Mouse (Mus musculus) midbrain, embryonic 16.5 days (tissue): Measurements from ENCODE around the gene Stau1. TPM values are rescaled to one million over a fixed set of nuclear protein-coding genes. Genes with fewer than 3 reads are reported as not detected.

Experiments used
- ATAC-seq: fragments of 200-750 bp; cut with Nextera tagmentation; 2 replicates; pipeline ENCODE4 v1.8.0; 2017; ENCODE audit warnings: moderate TSS enrichment
- H3K27ac ChIP-seq: fragments of 300-500 bp; sonication (generic); 2 replicates; pipeline ENCODE4 v1.5.1; 2014; ENCODE audit warnings: mild to moderate bottlenecking, low read length, mixed read lengths
- H3K27me3 ChIP-seq: fragments of 300-500 bp; sonication (generic); 2 replicates; pipeline ENCODE4 v1.6.1; 2014; ENCODE audit warnings: low read depth, low read length, mixed read lengths; ENCODE audit not compliant: control insufficient read depth, insufficient read depth
- H3K36me3 ChIP-seq: fragments of 300-500 bp; sonication (generic); 2 replicates; pipeline ENCODE4 v1.6.1; 2014; ENCODE audit warnings: mild to moderate bottlenecking, low read length, moderate library complexity, mixed read lengths; ENCODE audit not compliant: control insufficient read depth, insufficient read depth
- H3K4me1 ChIP-seq: fragments of 300-500 bp; sonication (generic); 2 replicates; pipeline ENCODE4 v1.6.1; 2014; ENCODE audit warnings: mild to moderate bottlenecking, low read length, mixed read lengths; ENCODE audit not compliant: control insufficient read depth, insufficient read depth
- H3K4me2 ChIP-seq: fragments of 300-500 bp; sonication (generic); 2 replicates; pipeline ENCODE4 v1.6.1; 2014; ENCODE audit warnings: mild to moderate bottlenecking, low read length, mixed read lengths
- H3K4me3 ChIP-seq: fragments of 300-500 bp; sonication (generic); 2 replicates; pipeline ENCODE4 v1.5.1; 2014; ENCODE audit warnings: low read depth, mild to moderate bottlenecking, low read length, moderate library complexity, mixed read lengths
- H3K9ac ChIP-seq: fragments of 300-500 bp; sonication (generic); 2 replicates; pipeline ENCODE4 v1.6.1; 2014; ENCODE audit warnings: low read depth, low read length, mixed read lengths
- H3K9me3 ChIP-seq: fragments of 300-500 bp; sonication (generic); replicated peaks from 2 replicates; pipeline ENCODE4 v1.6.1; 2014; ENCODE audit warnings: mild to moderate bottlenecking, low read length, mixed read lengths; ENCODE audit not compliant: control insufficient read depth, poor library complexity, severe bottlenecking
- WGBS: fragments of 180-500 bp; shearing (Covaris S2); extraction: QIAGEN DNeasy Blood & Tissue Kit; methylation state at CpG from one replicate; pipeline ENCODE4 v1.1.7; 2014; 5-methylcytosine and 5-hydroxymethylcytosine counted together
- polyA plus RNA-seq: library from polyadenylated mRNA; unstranded; fragments of >200 nt; fragmentation: Nextera tagmentation; extraction: Ambion mirVana; gene quantifications from 2 replicates; pipeline ENCODE4 v1.2.1, GENCODE M21; 2015

The Stau1 gene
- polyA plus RNA-seq, 1 experiment from 2014 or later: 122 TPM

DNA sequence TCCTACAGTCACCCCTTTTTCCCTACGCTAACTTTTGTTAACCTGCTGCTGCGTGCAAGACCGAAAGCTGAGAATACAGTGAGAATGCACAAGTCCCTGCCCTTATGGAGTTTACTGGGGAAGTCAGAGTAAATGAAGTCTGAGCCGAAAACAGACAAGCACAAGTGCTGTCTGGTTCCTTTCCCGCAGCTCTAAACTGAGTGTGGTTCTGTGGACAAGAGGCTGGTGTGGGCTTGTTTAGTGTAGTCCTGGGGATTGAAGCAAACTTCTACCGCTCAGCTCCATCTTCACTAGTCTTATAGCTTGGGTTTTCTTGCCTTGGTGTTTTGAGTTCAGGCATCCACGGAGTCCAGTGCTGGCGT, 415 bp upstream of the Stau1 start:
- 40% methylated on average over 8 of the region's 8 CpGs for WGBS
- Histone ChIP-seq H3K4me1 (peaks cover 33% of the 10 kb centered on the region), H3K9ac (peak overlapping the region; percentile 59)

DNA sequence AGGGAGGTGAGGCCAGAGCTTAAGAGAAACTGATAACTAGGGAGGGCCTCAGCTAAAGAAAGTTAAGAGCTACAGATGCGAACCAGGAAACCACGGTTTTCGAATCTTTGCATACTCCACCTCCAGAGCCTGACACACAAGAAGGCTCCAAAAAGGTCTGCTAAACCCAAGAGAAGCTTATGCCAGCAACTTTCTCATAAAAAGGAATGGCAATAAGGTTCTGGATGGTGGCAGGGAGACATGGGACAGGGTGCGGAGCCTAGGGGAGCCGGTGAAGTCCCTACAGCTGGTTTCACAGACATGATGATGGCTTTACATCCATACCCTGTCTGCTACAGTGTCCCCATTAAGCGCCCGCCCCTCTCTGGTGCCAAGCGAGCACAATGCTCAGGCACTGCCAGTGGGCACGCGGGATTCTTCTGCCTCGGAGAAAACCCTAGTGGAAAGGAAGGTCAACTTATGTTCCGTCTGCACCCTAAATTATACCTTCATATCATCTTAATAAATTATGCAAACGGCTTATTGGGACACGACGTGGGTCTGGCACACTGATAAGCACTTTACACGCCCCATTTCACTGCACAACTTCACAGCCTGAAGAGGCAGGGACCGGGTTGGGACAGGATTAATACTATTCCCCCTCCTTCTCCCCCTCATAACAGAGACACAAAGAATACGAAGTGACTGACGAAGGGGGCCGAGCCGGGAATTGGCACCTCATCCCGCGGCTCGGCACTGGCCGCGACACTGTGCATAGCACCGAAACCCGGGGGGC, 891 bp downstream of the Stau1 start:
- H3K36me3 ChIP-seq: no peaks in the 10 kb centered on the region
- peak overlapping the region; percentile 97 for H3K9ac ChIP-seq
- H3K9me3 ChIP-seq: no peaks in the 10 kb centered on the region
- peak; percentile 29 for ATAC-seq
- H3K4me2 ChIP-seq: peak overlapping the region; percentile 91
- no peaks in the 10 kb centered on the region for H3K27me3 ChIP-seq
- H3K4me3 ChIP-seq: peak overlapping the region; percentile 92
- H3K4me1 ChIP-seq: peaks cover 35% of the 10 kb centered on the region
- 4% methylated on average over 28 of the region's 28 CpGs for WGBS
- peak overlapping the region; percentile 96 for H3K27ac ChIP-seq

More for the DNA sequence above, 415 bp upstream of the Stau1 start:
- Histone ChIP-seq H3K4me3 (peak overlapping the region; percentile 92), H3K4me2 (peak overlapping the region; percentile 62), H3K36me3 (no peaks in the 10 kb centered on the region), H3K27ac (peak overlapping the region; percentile 96), H3K9me3 (no peaks in the 10 kb centered on the region), H3K27me3 (no peaks in the 10 kb centered on the region)
- peak; percentile 31; the same call in 1 of the 2 replicates for ATAC-seq

DNA sequence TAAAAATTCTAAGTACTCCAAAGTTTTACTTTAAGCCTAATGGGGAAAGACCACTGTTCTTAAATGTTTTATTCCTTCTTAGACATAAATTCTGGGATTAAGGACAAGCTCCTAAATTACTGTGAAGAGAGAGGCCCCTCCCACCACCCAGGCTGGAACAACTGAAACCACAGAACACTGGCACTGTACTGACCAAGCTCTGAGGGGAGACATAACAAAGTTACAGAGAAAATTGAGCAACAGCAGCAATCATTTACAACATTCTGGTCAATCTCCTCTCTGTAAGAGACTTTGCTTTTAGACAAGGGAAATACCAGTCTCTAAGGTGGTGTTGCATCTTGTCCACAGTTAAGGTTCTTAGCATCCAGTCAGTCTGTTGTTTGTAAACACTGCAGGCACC, 4.2 kb downstream of the Stau1 start:
- Histone ChIP-seq H3K36me3 (no peaks in the 10 kb centered on the region), H3K4me1 (peaks cover 35% of the 10 kb centered on the region), H3K27me3 (no peaks in the 10 kb centered on the region), H3K9me3 (no peaks in the 10 kb centered on the region), H3K4me3 (no peak overlapping the region), H3K4me2 (no peak overlapping the region), H3K9ac (no peak overlapping the region), H3K27ac (no peak overlapping the region)
- ATAC-seq: no peak

DNA sequence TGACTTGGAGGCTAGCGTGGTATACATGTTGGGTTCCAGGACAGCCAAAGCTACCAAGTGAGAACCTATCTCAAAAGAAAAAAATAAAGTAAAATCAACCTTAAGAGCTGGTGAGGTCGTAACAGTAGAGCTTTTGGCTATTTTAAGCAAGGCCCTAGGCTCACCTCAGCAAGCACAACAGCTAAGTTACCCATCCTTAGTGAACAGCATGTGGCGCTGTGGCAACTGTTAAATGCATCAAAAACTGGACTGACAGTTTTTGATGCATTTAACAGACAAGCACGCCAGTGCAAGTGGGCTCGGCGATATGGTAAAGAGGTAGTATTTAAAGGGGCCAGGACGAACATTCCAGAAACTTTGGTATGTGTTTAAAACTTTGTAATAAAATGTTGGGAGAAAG, 5.2 kb downstream of the Stau1 start:
- Histone ChIP-seq H3K4me1 (peaks cover 32% of the 10 kb centered on the region), H3K27ac (no peak overlapping the region), H3K4me3 (no peak overlapping the region), H3K27me3 (no peaks in the 10 kb centered on the region), H3K4me2 (no peak overlapping the region), H3K9ac (no peak overlapping the region), H3K9me3 (no peaks in the 10 kb centered on the region), H3K36me3 (no peaks in the 10 kb centered on the region)
- WGBS: 90% methylated on average over 7 of the region's 7 CpGs
- no peak for ATAC-seq

DNA sequence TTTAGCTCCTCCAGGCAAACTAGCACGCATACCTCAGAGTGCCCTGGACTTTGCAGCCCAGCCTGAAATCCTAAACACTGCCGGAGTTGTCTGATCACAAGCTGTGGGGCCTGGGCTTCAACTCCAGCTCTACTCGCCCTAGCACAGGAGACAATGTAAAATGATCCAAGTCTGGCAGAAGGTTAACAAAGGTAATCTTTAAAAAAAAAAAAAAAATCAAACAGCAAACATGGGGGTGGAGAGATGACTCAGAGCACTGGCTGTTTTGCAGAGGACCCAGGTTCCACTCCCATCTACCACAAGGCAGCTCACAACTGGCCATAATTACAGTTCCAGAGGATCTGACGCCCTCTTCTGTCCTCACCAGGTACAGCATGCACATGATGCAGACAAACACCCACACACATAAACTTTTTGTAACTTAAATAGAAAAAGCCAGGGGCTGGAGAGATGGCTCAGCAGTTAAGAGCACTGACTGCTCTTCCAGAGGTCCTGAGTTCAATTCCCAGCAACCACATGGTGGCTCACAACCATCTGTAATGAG, 12.7 kb downstream of the Stau1 start:
- Histone ChIP-seq H3K9me3 (no peaks in the 10 kb centered on the region), H3K4me3 (no peak overlapping the region), H3K36me3 (no peaks in the 10 kb centered on the region), H3K27me3 (no peaks in the 10 kb centered on the region), H3K4me2 (no peak overlapping the region), H3K9ac (no peak overlapping the region), H3K27ac (no peak overlapping the region), H3K4me1 (no peaks in the 10 kb centered on the region)
- 93% methylated on average over 4 of the region's 4 CpGs for WGBS
- no peak for ATAC-seq

DNA sequence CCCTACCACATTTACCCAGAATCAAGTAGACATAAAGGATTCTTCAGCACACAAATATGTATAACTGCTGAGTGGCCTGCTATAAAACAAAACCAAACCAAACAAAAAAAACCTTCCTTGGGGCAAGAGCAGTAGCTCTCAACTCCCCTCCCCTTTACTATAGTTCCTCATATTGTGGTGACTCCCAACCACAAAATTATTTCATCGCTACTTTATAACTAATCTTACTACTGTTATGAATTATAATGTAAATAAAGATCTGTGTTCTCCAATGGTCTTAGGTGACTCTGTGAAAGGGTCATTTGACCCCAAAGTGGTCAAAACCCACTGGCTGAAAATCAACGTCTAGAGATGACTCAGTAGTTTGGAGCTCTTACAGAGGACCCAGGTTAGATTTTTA, 15.9 kb downstream of the Stau1 start:
- Histone ChIP-seq H3K9ac (no peak overlapping the region), H3K36me3 (no peaks in the 10 kb centered on the region), H3K4me1 (peaks cover 7% of the 10 kb centered on the region), H3K9me3 (no peaks in the 10 kb centered on the region), H3K27ac (no peak overlapping the region), H3K4me3 (no peak overlapping the region), H3K27me3 (no peaks in the 10 kb centered on the region), H3K4me2 (no peak overlapping the region)
- no peak for ATAC-seq
- WGBS: 88% methylated on average over 2 of the region's 2 CpGs

DNA sequence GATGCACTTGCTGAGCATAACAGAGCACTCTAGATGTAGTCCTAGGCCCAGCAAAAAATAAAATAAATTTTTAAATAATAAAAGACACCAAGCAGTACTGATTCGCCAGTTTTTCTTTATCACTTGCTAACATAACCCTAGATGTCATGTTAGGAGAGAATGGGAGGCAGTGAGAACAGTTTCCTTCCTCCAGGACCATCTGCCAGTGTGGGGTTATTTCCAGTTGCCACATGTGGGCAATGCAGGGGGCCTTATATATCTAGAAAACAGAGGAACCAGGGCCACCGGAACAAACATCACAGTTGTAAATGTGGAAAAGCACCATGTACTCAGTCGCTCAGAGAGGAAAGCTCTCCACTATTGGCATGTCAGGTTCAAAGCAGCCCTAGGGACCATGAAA, 18.6 kb downstream of the Stau1 start:
- peaks cover 7% of the 10 kb centered on the region for H3K4me1 ChIP-seq
- H3K27me3 ChIP-seq: no peaks in the 10 kb centered on the region
- H3K4me2 ChIP-seq: no peak overlapping the region
- H3K9ac ChIP-seq: no peak overlapping the region
- ATAC-seq: no peak
- H3K9me3 ChIP-seq: no peaks in the 10 kb centered on the region
- no peak overlapping the region for H3K4me3 ChIP-seq
- no peaks in the 10 kb centered on the region for H3K36me3 ChIP-seq
- H3K27ac ChIP-seq: no peak overlapping the region
- WGBS: 72% methylated on average over 3 of the region's 3 CpGs

DNA sequence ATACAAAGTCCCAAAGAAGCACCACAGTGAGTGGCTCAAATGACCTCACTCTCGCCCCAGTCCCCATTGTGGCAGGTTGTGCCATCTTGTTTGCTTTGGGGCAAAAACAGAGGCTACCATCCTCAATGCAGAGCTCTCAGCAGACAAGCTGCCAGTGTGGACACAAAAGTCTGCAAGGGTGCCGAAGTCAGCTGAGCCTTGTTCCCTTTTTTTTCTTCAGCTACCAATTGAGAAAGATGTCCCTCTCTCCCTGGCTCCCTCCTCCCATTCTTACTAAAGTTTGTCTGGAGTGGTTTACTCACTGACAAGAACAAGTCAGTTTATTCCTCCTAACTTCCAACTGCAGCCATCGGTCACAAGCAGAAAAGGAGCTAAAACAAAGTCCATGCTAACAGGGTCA, 19.7 kb downstream of the Stau1 start:
- WGBS: 80% methylated on average over 3 of the region's 3 CpGs
- no peak overlapping the region for H3K4me3 ChIP-seq
- no peak for ATAC-seq
- H3K36me3 ChIP-seq: no peaks in the 10 kb centered on the region
- H3K9ac ChIP-seq: no peak overlapping the region
- no peaks in the 10 kb centered on the region for H3K9me3 ChIP-seq
- no peaks in the 10 kb centered on the region for H3K27me3 ChIP-seq
- H3K27ac ChIP-seq: no peak overlapping the region
- H3K4me1 ChIP-seq: peaks cover 7% of the 10 kb centered on the region
- no peak overlapping the region for H3K4me2 ChIP-seq

DNA sequence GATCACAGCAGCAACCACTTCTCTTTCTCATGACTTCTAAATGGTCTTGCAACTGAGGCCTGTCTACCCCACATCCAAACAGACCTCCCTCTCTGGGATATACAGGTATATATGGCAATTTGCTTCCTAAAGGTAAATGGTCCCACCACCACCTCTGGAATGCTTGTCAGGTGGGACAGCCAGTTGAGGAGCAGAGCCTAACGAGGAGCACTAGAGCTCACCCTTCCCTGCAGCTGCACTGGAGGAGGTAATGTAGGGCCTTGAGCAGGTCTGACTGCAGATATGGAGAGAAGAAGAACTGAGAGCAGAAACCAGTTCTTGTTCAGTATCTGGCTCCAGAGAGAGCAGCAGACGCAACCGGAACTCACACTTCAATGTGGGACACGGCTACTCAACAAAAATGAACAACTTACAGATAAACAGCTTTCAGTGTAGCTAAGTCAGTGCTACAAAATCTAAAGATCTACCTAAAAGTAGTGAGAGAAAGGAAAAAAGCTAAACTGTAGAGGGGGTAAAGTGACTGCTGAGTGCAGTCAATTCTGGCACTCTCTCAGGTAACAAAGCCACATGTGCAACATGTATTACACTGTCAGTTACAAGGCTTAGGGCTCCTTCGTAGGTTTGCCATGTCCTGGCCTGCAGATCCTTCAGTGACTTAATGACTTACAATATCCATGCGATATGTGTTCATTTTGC, 21.8 kb downstream of the Stau1 start:
- H3K27me3 ChIP-seq: no peaks in the 10 kb centered on the region
- H3K9me3 ChIP-seq: no peaks in the 10 kb centered on the region
- H3K4me1 ChIP-seq: peaks cover 7% of the 10 kb centered on the region
- H3K4me3 ChIP-seq: no peak overlapping the region
- WGBS: 84% methylated on average over 6 of the region's 6 CpGs
- H3K36me3 ChIP-seq: no peaks in the 10 kb centered on the region
- no peak for ATAC-seq
- H3K27ac ChIP-seq: no peak overlapping the region
- no peak overlapping the region for H3K9ac ChIP-seq
- H3K4me2 ChIP-seq: no peak overlapping the region
